Mouse (Mus musculus) lung, postnatal 36 days (tissue): ENCODE results near the gene Batf.

Source experiments
- DNase-seq: peaks from one replicate; pipeline ENCODE4 v3.0.0; 2022; ENCODE audit warnings: mixed read lengths

The Batf gene

GRCm38 (mm10) chr12:85728181-85728580, 41.7 kb downstream of the Batf start:
- DNase-seq = no peak

DNA sequence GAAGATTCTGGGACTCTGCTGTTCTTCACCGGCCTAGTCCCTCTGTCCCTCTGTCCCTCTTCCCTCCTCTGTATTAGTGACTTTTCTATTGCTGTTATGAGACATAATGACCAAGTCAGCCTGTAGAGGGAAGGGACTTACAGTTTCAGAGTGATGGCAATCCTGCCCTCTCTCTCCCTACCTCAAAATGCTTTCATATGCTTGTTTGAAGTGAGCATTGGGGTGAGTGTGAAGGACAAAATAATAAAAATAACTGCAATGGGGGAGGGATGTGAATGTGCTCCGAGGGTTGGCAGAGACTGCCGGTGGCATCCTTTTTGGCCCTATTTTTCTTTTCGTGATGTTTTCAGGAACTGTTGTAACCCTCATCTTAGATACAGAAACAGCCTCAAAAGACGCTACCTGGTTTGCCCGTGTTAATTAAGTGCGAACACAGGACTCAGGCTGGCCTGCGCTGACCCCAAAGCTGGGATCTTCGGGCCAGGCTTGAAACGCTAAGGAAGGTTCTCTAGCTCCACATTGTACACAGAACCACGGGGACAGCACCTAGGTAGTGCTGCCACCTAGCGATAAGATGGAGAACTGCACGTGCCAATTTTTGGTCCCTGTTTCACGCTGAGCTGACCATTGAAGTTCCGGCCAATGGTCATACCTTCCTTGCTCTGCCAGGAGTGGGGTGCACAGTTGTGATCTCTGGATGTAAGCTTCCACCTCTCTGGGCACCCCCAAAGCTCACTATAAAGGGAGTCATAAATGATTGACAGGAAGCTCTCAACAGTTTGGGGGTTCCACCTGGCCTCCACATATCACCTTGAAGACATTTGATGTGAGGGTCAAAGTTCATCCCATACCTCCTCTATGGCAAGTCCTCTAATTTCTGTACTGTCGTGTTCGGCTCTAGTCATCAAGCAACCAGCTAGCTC, 42.8 kb downstream of the Batf start:
- peak; percentile 82 for DNase-seq

DNA sequence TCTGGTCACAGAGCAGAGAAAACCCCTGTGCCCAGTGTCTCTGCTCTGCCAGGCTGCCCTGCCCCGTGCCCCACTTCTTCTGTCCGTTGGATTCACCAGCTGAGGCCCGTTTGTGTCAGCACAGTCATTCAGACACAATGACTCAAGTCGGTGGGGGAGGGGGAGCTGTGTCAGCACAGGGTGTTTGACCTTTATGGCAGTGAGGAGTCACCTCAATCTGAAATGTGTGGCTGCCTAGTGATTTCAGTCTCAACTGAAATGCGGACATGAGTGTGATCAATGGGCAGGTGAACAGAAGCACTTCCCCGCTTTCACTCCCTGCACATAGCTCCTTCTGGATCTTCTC, 43.4 kb downstream of the Batf start:
- no peak for DNase-seq

- DNase-seq = peak; percentile 64
Measured at GRCm38 (mm10) chr12:85736203-85736602, 49.7 kb downstream of the Batf start.

GRCm38 (mm10) chr12:85736960-85737359, 50.5 kb downstream of the Batf start:
- no peak for DNase-seq

- DNase-seq = peak; percentile 94
Measured at GRCm38 (mm10) chr12:85745827-85746695, 59.6 kb downstream of the Batf start, which contains the start of gene Flvcr2. TSS of gene Flvcr2 (plus strand) at chr12:85746539.

GRCm38 (mm10) chr12:85746696-85747219, 60.3 kb downstream of the Batf start:
- DNase-seq = no peak

GRCm38 (mm10) chr12:85747343-85747742, 60.9 kb downstream of the Batf start:
- DNase-seq = peak; percentile 34

DNA sequence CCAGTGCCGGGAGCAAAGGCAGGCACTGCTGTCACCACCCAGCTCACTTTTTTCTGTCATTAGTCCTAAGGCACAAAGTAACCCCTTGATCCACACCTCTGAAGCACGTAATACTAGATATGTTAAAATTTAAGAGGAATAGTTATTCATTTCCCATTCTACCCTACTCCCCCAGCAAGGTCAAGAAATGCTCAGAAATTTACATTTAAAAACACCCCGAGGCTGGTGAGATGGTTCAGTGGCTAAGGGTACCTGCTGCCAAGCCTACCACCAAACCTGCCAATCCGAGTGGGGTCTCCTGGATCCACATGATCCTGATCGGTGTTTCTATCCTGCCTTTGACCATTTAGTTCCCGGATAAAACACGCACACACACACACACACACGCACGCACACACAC, 63.4 kb downstream of the Batf start:
- DNase-seq = no peak

- no peak for DNase-seq
Measured at GRCm38 (mm10) chr12:85752116-85752515, 65.6 kb downstream of the Batf start.

GRCm38 (mm10) chr12:85753223-85753622, 66.8 kb downstream of the Batf start:
- no peak for DNase-seq

GRCm38 (mm10) chr12:85754611-85755265, 68.3 kb downstream of the Batf start:
- peak; percentile 45 for DNase-seq

- no peak for DNase-seq
Measured at GRCm38 (mm10) chr12:85756455-85756854, 70.0 kb downstream of the Batf start.

- no peak for DNase-seq
Measured at GRCm38 (mm10) chr12:85757074-85757473, 70.6 kb downstream of the Batf start.
